Mouse (Mus musculus) CH12.LX (cell line): Measurements from ENCODE around the gene Eri3.

Experiments used
- CHD2 ChIP-seq: IDR thresholded peaks from 2 replicates; pipeline ENCODE4 v1.6.1; 2011; ENCODE audit warnings: low read length, improper control_type of control experiment
- CTCF ChIP-seq, 2 experiments: IDR thresholded peaks in 1 of 2; conservative IDR thresholded peaks in 1 of 2; 2 replicates each; pipeline ENCODE4 v1.5.1; 2011 to 2012; ENCODE audit warnings: low read depth in 2 of 2, low read length in 2 of 2, improper control_type of control experiment in 1 of 2, inconsistent platforms in 1 of 2, mild to moderate bottlenecking in 1 of 2, moderate library complexity in 1 of 2
- EP300 ChIP-seq: IDR thresholded peaks from 2 replicates; pipeline ENCODE4 v1.6.1; 2011; ENCODE audit warnings: low read length, improper control_type of control experiment
- ETS1 ChIP-seq: conservative IDR thresholded peaks from 2 replicates; pipeline ENCODE4 v1.6.1; 2012; ENCODE audit warnings: low read depth, mild to moderate bottlenecking, inconsistent platforms, low read length, improper control_type of control experiment, moderate library complexity
- GABPA ChIP-seq: IDR thresholded peaks from 2 replicates; pipeline ENCODE4 v1.6.1; 2012; ENCODE audit warnings: low read depth, low read length, improper control_type of control experiment, inconsistent platforms; ENCODE audit not compliant: insufficient replicate concordance
- MAFK ChIP-seq: IDR thresholded peaks from 2 replicates; pipeline ENCODE4 v1.6.1; 2011; ENCODE audit warnings: low read length, improper control_type of control experiment; ENCODE audit not compliant: insufficient replicate concordance
- MAX ChIP-seq: IDR thresholded peaks from 2 replicates; pipeline ENCODE4 v1.6.1; 2011; ENCODE audit warnings: low read length, improper control_type of control experiment
- POLR2A ChIP-seq: IDR thresholded peaks from 2 replicates; pipeline ENCODE4 v1.6.1; 2011; ENCODE audit warnings: low read depth, mild to moderate bottlenecking, improper control_type of control experiment, low read length
- RAD21 ChIP-seq: IDR thresholded peaks from 2 replicates; pipeline ENCODE4 v1.6.1; 2011; ENCODE audit warnings: low read depth, mild to moderate bottlenecking, low read length, improper control_type of control experiment, moderate library complexity
- USF1 ChIP-seq: IDR thresholded peaks from 2 replicates; pipeline ENCODE4 v1.6.1; 2014; ENCODE audit warnings: low read depth, mild to moderate bottlenecking, inconsistent platforms, low read length, improper control_type of control experiment
- USF2 ChIP-seq: conservative IDR thresholded peaks from 2 replicates; pipeline ENCODE4 v1.6.1; 2011; ENCODE audit warnings: low read depth, low read length, improper control_type of control experiment
- ZMIZ1 ChIP-seq: IDR thresholded peaks from 2 replicates; pipeline ENCODE4 v1.6.1; 2012; ENCODE audit warnings: low read depth, mild to moderate bottlenecking, inconsistent platforms, low read length, improper control_type of control experiment

- TF ChIP-seq CTCF (conservative IDR thresholded peaks at IDR 0.05 in 1 of 2, IDR thresholded peaks at IDR 0.05 in 1 of 2; ENCODE audit: low read depth in 2 of 2, low read length in 2 of 2) (no peak), GABPA (no peak), POLR2A (no peak), MAFK (no peak), EP300 (no peak), ETS1 (no peak), ZMIZ1 (no peak), USF2 (no peak), RAD21 (no peak), CHD2 (no peak), MAX (no peak), USF1 (no peak)
These were observed 62.5 kb downstream of the Eri3 start for GRCm38 (mm10) chr4:117612713-117613112.
